Mouse (Mus musculus): Measurements from ENCODE around the gene Spp1. TPM values are rescaled to one million over a fixed set of nuclear protein-coding genes. Genes with fewer than 3 reads are reported as not detected.

The Spp1 gene
- polyA plus RNA-seq, 1 experiment from 2014 or later, result 65.2 TPM

- no peak for DNase-seq
- no peak for ATAC-seq (ENCODE audit: low FRiP score, low TSS enrichment)
- H3K4me1 ChIP-seq (ENCODE audit: control insufficient read depth, insufficient read depth, low read length), result no peaks in the 10 kb centered on the region
- H3K9me3 ChIP-seq (ENCODE audit: control insufficient read depth, low read length), result no peaks in the 10 kb centered on the region
- H3K36me3 ChIP-seq (ENCODE audit: control insufficient read depth, insufficient read depth, low read length), result no peaks in the 10 kb centered on the region
- no peak overlapping the region for H3K27ac ChIP-seq (replicated peaks; ENCODE audit: low read depth, low read length)
- WGBS, result 77% methylated on average over 3 of the region's 3 CpGs
- no peak overlapping the region for H3K9ac ChIP-seq (replicated peaks; ENCODE audit: low read length)
- H3K4me2 ChIP-seq (ENCODE audit: low read length), result no peak overlapping the region
- no peak overlapping the region for H3K4me3 ChIP-seq (replicated peaks; ENCODE audit: low read depth, low read length)
- H3K27me3 ChIP-seq (ENCODE audit: control insufficient read depth, insufficient read depth, low read length), result no peaks in the 10 kb centered on the region
These were observed 32.3 kb upstream of the Spp1 start for GRCm38 (mm10) chr5:104402651-104403050.

GRCm38 (mm10) chr5:104403351-104403750, 31.6 kb upstream of the Spp1 start:
- no peaks in the 10 kb centered on the region for H3K9me3 ChIP-seq (ENCODE audit: control insufficient read depth, low read length)
- ATAC-seq (ENCODE audit: low FRiP score, low TSS enrichment) (no peak), DNase-seq (no peak)
- H3K36me3 ChIP-seq (ENCODE audit: control insufficient read depth, insufficient read depth, low read length), result no peaks in the 10 kb centered on the region
- no peak overlapping the region for H3K27ac ChIP-seq (replicated peaks; ENCODE audit: low read depth, low read length)
- H3K4me3 ChIP-seq (replicated peaks; ENCODE audit: low read depth, low read length), result no peak overlapping the region
- WGBS, result 79% methylated on average over 3 of the region's 3 CpGs
- H3K9ac ChIP-seq (replicated peaks; ENCODE audit: low read length), result no peak overlapping the region
- H3K4me2 ChIP-seq (ENCODE audit: low read length), result no peak overlapping the region
- H3K4me1 ChIP-seq (ENCODE audit: control insufficient read depth, insufficient read depth, low read length), result no peaks in the 10 kb centered on the region
- H3K27me3 ChIP-seq (ENCODE audit: control insufficient read depth, insufficient read depth, low read length), result no peaks in the 10 kb centered on the region

- Histone ChIP-seq H3K36me3 (ENCODE audit: control insufficient read depth, insufficient read depth, low read length) (no peaks in the 10 kb centered on the region), H3K27me3 (ENCODE audit: control insufficient read depth, insufficient read depth, low read length) (no peaks in the 10 kb centered on the region), H3K4me2 (ENCODE audit: low read length) (no peak overlapping the region), H3K4me3 (replicated peaks; ENCODE audit: low read depth, low read length) (no peak overlapping the region), H3K27ac (replicated peaks; ENCODE audit: low read depth, low read length) (no peak overlapping the region), H3K9me3 (ENCODE audit: control insufficient read depth, low read length) (no peaks in the 10 kb centered on the region), H3K4me1 (ENCODE audit: control insufficient read depth, insufficient read depth, low read length) (no peaks in the 10 kb centered on the region), H3K9ac (replicated peaks; ENCODE audit: low read length) (no peak overlapping the region)
- ATAC-seq (ENCODE audit: low FRiP score, low TSS enrichment), result no peak
- DNase-seq, result no peak
- 81% methylated on average over 7 of the region's 7 CpGs for WGBS
These were observed 30.4 kb upstream of the Spp1 start for GRCm38 (mm10) chr5:104404551-104404950.

- no peaks in the 10 kb centered on the region for H3K9me3 ChIP-seq (ENCODE audit: control insufficient read depth, low read length)
- no peaks in the 10 kb centered on the region for H3K27me3 ChIP-seq (ENCODE audit: control insufficient read depth, insufficient read depth, low read length)
These were observed 29.9 kb upstream of the Spp1 start for GRCm38 (mm10) chr5:104405051-104405450.

GRCm38 (mm10) chr5:104406756-104407155, 28.2 kb upstream of the Spp1 start:
- H3K27me3 ChIP-seq (ENCODE audit: control insufficient read depth, insufficient read depth, low read length), result no peaks in the 10 kb centered on the region
- no peak overlapping the region for H3K4me2 ChIP-seq (ENCODE audit: low read length)
- ATAC-seq (ENCODE audit: low FRiP score, low TSS enrichment) (no peak), DNase-seq (peak; percentile 47)
- H3K4me3 ChIP-seq (replicated peaks; ENCODE audit: low read depth, low read length), result no peak overlapping the region
- H3K27ac ChIP-seq (replicated peaks; ENCODE audit: low read depth, low read length), result no peak overlapping the region
- WGBS, result 14% methylated on average over 3 of the region's 3 CpGs
- no peaks in the 10 kb centered on the region for H3K36me3 ChIP-seq (ENCODE audit: control insufficient read depth, insufficient read depth, low read length)
- H3K9ac ChIP-seq (replicated peaks; ENCODE audit: low read length), result no peak overlapping the region
- no peaks in the 10 kb centered on the region for H3K9me3 ChIP-seq (ENCODE audit: control insufficient read depth, low read length)
- H3K4me1 ChIP-seq (ENCODE audit: control insufficient read depth, insufficient read depth, low read length), result no peaks in the 10 kb centered on the region

More at GRCm38 (mm10) chr5:104405051-104405450, 29.9 kb upstream of the Spp1 start:
- H3K9ac ChIP-seq (replicated peaks; ENCODE audit: low read length), result no peak overlapping the region
- H3K4me1 ChIP-seq (ENCODE audit: control insufficient read depth, insufficient read depth, low read length), result no peaks in the 10 kb centered on the region
- no peak for DNase-seq
- 79% methylated on average over 3 of the region's 3 CpGs for WGBS
- no peak overlapping the region for H3K27ac ChIP-seq (replicated peaks; ENCODE audit: low read depth, low read length)
- no peak for ATAC-seq (ENCODE audit: low FRiP score, low TSS enrichment)
- no peaks in the 10 kb centered on the region for H3K36me3 ChIP-seq (ENCODE audit: control insufficient read depth, insufficient read depth, low read length)
- no peak overlapping the region for H3K4me3 ChIP-seq (replicated peaks; ENCODE audit: low read depth, low read length)
- H3K4me2 ChIP-seq (ENCODE audit: low read length), result no peak overlapping the region

- no peak overlapping the region for H3K4me2 ChIP-seq (ENCODE audit: low read length)
- DNase-seq, result no peak
- no peaks in the 10 kb centered on the region for H3K36me3 ChIP-seq (ENCODE audit: control insufficient read depth, insufficient read depth, low read length)
- no peaks in the 10 kb centered on the region for H3K4me1 ChIP-seq (ENCODE audit: control insufficient read depth, insufficient read depth, low read length)
- no peak overlapping the region for H3K27ac ChIP-seq (replicated peaks; ENCODE audit: low read depth, low read length)
- ATAC-seq (ENCODE audit: low FRiP score, low TSS enrichment), result no peak
- H3K27me3 ChIP-seq (ENCODE audit: control insufficient read depth, insufficient read depth, low read length), result no peaks in the 10 kb centered on the region
- 88% methylated on average over 2 of the region's 2 CpGs for WGBS
- no peak overlapping the region for H3K9ac ChIP-seq (replicated peaks; ENCODE audit: low read length)
- H3K4me3 ChIP-seq (replicated peaks; ENCODE audit: low read depth, low read length), result no peak overlapping the region
- no peaks in the 10 kb centered on the region for H3K9me3 ChIP-seq (ENCODE audit: control insufficient read depth, low read length)
These were observed 27.2 kb upstream of the Spp1 start for GRCm38 (mm10) chr5:104407541-104408231.

GRCm38 (mm10) chr5:104408549-104408948, 26.4 kb upstream of the Spp1 start:
- no peak for ATAC-seq (ENCODE audit: low FRiP score, low TSS enrichment)
- Histone ChIP-seq H3K27me3 (ENCODE audit: control insufficient read depth, insufficient read depth, low read length) (no peaks in the 10 kb centered on the region), H3K4me1 (ENCODE audit: control insufficient read depth, insufficient read depth, low read length) (no peaks in the 10 kb centered on the region), H3K36me3 (ENCODE audit: control insufficient read depth, insufficient read depth, low read length) (no peaks in the 10 kb centered on the region), H3K4me3 (replicated peaks; ENCODE audit: low read depth, low read length) (no peak overlapping the region), H3K27ac (replicated peaks; ENCODE audit: low read depth, low read length) (no peak overlapping the region), H3K4me2 (ENCODE audit: low read length) (no peak overlapping the region), H3K9ac (replicated peaks; ENCODE audit: low read length) (no peak overlapping the region), H3K9me3 (ENCODE audit: control insufficient read depth, low read length) (no peaks in the 10 kb centered on the region)
- 96% methylated on average over 7 of the region's 7 CpGs for WGBS
- DNase-seq, result no peak

GRCm38 (mm10) chr5:104415999-104416398, 18.9 kb upstream of the Spp1 start:
- ATAC-seq (ENCODE audit: low FRiP score, low TSS enrichment) (no peak), DNase-seq (no peak)
- H3K4me2 ChIP-seq (ENCODE audit: low read length), result no peak overlapping the region

GRCm38 (mm10) chr5:104417028-104417427, 17.9 kb upstream of the Spp1 start:
- Histone ChIP-seq H3K4me3 (replicated peaks; ENCODE audit: low read depth, low read length) (no peak overlapping the region), H3K4me1 (ENCODE audit: control insufficient read depth, insufficient read depth, low read length) (no peaks in the 10 kb centered on the region)
- WGBS, result 86% methylated on average over 3 of the region's 3 CpGs

More at GRCm38 (mm10) chr5:104415999-104416398, 18.9 kb upstream of the Spp1 start:
- Histone ChIP-seq H3K27ac (replicated peaks; ENCODE audit: low read depth, low read length) (no peak overlapping the region), H3K27me3 (ENCODE audit: control insufficient read depth, insufficient read depth, low read length) (no peaks in the 10 kb centered on the region), H3K9me3 (ENCODE audit: control insufficient read depth, low read length) (no peaks in the 10 kb centered on the region), H3K4me1 (ENCODE audit: control insufficient read depth, insufficient read depth, low read length) (no peaks in the 10 kb centered on the region), H3K4me3 (replicated peaks; ENCODE audit: low read depth, low read length) (no peak overlapping the region), H3K9ac (replicated peaks; ENCODE audit: low read length) (no peak overlapping the region), H3K36me3 (ENCODE audit: control insufficient read depth, insufficient read depth, low read length) (no peaks in the 10 kb centered on the region)
- 88% methylated on average over 2 of the region's 2 CpGs for WGBS

More at GRCm38 (mm10) chr5:104417028-104417427, 17.9 kb upstream of the Spp1 start:
- Histone ChIP-seq H3K9me3 (ENCODE audit: control insufficient read depth, low read length) (no peaks in the 10 kb centered on the region), H3K27me3 (ENCODE audit: control insufficient read depth, insufficient read depth, low read length) (no peaks in the 10 kb centered on the region), H3K36me3 (ENCODE audit: control insufficient read depth, insufficient read depth, low read length) (no peaks in the 10 kb centered on the region), H3K27ac (replicated peaks; ENCODE audit: low read depth, low read length) (no peak overlapping the region), H3K4me2 (ENCODE audit: low read length) (no peak overlapping the region), H3K9ac (replicated peaks; ENCODE audit: low read length) (no peak overlapping the region)
- no peak for ATAC-seq (ENCODE audit: low FRiP score, low TSS enrichment)
- DNase-seq, result no peak

All from midbrain, embryonic 14.5 days (tissue).